Mouse (Mus musculus): ENCODE data around the gene Elfn2. TPM values are rescaled to one million over a fixed set of nuclear protein-coding genes. Genes with fewer than 3 reads are reported as not detected.
A peak's percentile ranks its signal among the peaks of the same experiment; 100 is the strongest.

The Elfn2 gene
- polyA plus RNA-seq, 3 experiments from 2014 or later: 0.05 TPM; not detected in 2

DNA sequence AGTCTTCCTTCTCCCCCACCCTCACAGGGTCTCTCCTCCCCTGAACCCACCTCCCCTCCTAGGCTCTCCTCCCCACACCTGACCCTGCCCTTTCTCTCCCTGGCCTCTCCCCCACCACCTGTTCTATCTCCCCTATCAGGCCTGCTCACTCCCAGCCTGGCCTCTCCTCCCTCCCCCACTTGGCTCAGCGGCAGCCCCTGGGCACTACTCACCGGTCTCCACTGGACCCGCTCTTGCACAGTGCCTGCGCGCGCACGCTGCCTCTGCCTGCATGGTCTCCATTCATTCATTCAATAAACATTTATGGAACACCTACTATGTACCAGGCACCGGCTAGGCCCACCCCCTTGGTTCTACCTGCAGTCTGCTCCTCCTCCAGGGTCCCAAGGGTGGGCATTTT is 37.3 kb downstream of the Elfn2 start:
- no peak for ATAC-seq

DNA sequence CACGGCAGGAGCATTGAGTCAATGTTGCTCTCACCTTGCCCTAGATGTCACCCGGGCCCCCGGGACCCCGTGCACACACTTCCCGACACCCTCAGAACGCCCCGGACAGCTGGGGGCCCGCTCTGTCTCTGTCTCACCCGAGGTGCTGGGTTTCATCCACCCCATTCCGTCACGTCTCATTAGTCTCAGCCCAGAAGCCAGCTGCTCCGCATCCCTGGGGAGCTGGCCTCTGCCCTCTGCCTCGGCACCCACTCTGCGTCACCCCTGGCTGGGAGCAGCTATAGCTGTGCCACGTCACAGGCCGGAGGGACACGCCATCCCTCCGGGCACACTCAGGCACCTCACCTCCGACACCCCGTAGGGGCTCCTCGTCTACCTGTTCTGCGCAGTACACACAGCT is 38.3 kb downstream of the Elfn2 start:
- ATAC-seq: no peak

DNA sequence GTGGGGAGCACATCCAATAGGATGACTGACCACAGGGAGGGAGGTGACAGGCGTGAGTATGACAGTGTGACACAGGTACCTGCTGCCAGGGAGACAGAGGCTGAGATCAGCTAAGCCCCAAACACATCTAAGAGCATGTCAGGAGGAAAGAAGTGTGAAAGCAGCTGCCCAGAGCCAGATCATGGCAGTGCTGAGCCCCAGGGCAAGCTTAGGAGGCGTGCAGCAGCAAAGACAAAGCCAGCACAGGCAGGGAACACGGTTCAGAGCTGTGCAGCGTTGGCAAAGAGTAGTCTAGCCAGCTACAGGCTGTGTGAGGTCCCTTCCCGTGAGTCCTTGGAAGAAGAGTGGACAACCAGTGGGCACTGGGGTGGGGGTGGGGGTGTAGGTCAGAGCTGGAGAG is 40.9 kb downstream of the Elfn2 start:
- no peak for ATAC-seq

DNA sequence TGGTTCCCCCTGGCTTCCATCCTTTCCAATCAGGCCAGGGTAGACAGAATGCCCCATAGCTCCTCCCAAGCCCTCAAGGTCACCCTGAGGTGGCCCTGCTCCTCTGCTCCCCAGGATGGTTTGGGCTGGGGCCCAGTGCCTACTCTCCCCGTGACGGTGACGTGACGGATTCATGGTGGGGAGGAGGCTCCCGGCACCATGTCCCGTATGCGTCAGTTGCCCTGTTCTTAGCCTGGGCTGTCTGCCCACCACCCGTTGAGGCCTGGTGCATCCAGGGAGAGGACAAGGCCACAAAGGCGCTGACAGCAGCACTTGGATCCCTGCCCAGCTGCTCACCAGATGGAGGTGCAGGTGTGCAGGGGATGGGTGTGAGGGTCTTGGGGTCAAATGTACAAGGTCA is 41.6 kb downstream of the Elfn2 start:
- no peak for ATAC-seq

DNA sequence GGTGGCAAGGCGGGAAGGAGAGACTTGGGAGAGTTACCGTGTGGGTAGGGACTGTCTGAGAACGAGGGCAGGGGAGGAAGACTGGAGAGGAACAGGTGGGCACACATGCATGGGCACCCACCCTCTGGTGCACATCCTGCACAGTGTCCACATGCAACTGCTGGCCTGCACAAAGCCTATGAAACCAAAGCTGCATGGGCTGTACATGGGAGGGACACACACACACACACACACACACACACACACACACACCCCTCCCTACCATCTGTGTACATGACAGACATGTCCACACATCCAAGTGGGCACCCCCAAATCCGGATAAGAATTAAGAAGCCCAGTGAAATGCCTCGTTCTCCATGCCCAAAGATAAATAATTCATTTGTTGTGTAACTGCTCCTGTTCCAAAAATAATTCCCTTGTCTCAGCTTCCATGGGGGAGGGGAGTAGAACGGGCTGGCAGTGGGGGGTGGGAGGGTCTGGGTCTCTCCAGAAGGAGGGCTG is 43.6 kb downstream of the Elfn2 start:
- no peak for ATAC-seq

DNA sequence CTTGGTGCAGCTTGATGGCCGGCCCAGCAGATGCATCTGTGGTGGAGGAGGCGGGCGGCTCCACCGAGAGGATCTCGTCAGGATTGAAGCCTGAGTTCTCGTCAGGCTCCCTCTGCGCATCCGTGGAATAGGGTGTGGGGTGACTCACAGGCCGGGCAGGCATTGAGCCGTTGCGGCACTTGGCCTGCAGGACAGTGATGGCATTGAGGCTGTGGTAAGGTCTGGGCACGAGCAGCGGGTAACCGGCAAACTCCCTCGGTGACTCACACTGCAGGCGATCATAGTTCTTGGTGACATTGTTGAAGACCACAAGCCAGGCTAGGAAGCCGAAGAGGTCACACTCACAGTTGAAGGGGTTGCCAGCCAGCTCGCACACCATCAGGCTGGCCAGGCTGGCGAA is 45.1 kb downstream of the Elfn2 start:
- ATAC-seq: no peak

DNA sequence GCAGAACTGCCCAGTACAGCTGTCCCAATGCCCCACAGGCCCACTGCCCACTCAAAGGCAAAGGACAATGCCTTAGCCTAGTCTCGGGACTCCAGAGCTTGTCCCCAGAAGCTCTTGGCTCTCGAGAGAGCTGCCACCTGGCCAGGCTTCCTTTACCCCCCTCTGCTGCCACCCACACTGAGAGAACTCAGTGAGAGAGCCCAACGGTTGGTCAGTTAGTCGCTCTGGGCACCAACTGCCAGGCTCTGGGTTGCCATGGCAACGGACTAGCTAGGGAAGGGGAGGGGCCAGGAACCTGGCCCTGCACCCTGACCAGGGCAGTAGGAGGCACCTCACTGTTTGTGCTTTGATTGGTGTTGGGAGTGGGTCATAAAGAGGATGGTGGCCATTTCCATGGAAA is 48.2 kb downstream of the Elfn2 start:
- ATAC-seq: no peak

DNA sequence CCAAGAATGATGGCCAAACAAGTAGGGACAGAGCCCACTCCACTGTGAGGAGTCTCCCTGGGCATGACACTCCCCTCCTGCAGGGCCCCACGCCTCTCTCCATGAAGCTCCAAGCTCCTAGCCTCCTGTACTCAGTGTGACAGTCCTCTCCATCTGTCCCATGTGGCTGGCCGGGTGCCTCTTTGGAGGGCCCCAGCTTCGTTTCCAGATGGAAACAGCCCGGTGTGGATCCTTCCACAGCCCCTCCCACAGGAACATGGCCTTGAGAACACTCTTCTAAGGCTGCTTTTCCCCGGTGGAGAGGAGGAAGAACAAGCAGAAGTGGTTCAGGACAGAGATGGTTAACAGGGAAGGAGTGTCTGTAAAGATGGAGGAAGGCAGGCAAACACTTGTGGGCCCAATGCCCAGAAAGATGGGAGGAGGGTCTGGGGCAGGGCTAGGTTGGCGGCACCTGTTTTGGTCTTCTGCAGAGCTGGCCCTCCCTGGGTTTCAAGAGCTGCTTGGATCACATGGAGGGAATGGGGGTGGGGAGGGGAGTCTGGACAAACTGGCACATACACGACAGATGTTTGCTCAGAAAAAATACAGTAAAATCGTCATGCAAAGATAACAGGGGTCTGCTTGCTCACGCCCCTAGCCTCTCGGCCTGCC is 49.2 kb downstream of the Elfn2 start:
- no peak for ATAC-seq

DNA sequence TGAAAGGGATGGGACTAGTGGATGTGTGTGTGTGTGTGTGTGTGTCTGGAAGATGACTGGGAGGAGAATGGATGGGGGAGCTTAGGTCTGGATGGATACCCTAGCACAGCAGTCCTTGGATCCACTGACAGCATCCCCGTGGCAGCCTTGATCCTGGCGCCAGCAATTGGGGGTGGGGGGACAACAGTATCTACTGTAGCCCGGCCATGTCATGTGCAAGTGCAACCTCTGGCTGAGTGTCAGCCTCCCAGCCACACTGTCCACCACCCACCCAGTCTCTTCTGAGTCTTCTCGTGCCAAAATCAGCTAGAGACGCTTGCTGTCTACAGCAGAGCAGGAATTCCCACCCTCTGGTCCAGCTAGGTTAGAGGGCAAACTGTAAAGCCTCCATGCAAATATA is 54.3 kb downstream of the Elfn2 start:
- ATAC-seq: no peak

DNA sequence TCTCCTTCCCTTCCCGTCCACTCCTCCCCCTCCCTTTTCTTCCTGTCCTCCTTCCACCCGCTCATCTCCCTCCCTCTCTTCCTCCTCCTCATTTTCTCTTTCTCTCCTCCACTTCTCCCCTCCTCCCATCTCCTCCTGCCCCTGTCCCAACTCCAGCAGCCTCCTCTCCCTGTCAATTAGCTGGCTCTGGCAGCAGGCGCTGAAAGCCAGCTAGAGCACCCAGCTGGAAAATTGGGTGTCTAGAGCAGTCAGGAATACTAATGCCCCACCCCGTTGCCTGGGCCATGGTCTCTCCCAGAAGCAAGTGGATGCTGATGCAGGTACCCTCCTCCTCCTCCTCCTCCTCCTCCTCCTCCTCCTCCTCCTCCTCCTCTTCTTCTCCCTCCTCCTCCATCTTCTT is 67.4 kb downstream of the Elfn2 start:
- no peak for ATAC-seq

DNA sequence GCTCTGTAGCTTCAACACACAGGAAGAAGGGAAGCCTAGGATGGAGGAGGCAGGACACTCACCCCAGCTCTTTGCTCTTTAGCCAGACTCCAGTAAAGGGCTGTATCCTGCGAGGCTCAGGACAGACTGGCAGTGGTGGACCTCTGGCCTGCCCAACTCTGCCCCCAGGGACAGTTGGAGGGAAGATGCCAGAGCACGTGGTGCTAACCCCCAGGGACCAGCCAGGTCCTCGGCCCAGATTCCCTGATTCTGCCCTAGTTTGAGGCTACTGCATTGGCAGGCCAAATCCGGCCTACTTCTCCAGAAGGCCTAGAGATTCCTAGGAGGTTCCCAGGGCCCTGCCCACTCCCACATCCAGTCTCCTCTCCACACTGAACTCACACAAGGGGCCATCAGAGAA is 70.8 kb downstream of the Elfn2 start:
- no peak for ATAC-seq

DNA sequence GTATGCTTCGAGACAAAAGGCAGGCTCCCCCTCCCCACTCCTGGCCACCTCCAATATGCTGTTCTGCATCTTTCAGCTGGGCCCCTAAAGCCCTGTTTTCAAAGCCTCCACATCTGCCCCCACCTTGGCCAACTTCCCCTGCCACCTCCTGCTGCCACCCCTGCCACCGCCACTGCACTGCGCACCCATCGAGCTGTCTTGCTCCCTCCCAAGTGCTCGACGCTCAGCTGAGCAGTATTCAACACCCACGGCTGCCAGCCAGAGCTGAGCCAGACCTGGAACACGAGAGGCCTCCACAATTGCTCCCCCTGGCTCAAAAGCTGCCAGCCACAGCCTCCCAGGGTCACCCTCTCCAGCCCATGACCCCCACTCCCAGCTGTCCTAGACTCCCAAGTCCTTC is 74.0 kb downstream of the Elfn2 start:
- ATAC-seq: no peak

DNA sequence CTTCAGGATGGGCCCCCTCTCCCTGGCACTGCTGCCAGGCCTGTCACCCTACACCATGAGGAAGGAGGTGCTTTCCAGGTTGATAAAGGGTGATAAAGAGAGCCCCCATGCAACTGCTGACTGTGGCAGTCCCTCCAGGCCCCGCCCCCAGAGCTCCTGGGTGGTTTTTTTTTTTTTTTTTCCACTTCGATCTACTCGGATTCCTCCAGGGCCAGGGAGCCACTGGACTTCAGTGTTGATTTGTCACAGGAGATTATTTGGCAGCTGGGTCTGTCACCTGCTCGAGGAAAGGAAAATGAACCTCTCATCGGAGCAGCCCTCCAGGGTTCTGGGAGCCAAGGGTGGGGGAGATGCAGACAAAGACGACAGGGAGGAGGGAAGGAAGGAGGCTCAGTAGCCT is 74.9 kb downstream of the Elfn2 start:
- no peak for ATAC-seq

DNA sequence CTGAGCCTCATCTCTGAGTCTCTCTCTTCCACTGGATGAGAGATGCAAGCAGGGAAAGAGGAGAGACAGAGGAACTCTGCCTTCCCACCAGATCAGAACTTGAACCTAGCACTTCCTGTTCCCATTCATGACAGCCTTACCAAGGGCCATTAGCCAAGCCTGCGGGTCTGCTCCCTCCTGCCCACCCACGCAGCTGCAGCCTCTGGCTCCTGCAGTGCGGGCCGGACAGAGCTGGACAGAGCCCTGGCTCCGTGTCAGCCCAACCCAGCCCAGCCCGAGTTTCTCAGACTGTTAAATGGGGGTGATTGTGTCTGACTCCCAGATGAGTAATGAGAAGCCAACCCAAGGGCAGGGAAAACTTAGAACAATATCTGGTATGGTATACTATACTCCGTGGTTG is 83.3 kb downstream of the Elfn2 start:
- no peak for ATAC-seq

DNA sequence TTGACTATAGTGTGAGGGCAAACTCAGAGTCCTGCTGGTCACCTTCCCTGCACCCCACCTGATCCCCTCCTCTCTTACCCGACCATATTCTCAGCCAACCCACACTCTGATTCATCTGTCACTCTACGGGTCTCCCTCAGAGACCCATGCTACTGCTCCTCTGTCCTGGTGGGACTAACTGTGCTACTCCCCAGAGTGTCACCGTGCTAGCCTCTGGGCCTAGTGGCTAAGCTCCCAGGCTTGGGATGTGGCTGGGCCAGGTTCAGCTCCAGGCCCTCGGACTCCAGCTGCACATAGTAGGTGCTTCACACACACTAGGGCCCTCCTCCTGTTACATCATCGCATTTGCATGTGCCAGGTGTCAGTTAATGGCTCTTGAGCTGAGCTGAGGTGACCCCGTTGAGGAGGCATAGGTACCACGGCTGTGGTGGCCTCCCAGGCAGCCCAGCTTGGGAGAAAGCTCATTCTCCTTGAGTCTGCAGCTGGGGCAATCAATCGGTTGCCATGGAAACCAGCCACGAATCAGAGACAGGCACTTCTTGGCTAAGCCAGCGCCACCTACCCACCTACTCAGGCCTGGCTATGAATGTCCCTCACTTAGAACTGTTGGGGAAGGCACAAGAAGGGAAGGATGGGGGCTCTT is 84.4 kb downstream of the Elfn2 start:
- ATAC-seq: no peak

DNA sequence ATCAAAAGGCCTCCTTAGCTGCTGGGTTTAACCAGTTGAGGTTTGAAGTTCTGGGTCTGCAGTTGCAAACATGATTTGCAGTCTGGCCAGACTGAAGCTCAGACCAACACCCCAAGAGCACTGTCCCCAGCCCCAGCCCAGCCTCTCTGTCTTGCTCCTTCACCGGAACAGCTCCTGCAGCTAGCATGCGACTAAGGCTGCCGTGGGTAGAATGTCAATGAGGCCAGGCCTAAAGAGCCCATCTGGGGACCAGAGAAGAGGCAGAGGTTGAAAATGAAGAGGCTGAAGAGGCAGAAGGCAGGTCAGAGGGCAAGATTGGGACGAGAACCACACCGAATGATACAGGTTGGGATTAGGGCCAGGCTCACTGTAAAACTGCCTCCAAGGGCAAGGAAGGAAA is 85.2 kb downstream of the Elfn2 start:
- no peak for ATAC-seq

DNA sequence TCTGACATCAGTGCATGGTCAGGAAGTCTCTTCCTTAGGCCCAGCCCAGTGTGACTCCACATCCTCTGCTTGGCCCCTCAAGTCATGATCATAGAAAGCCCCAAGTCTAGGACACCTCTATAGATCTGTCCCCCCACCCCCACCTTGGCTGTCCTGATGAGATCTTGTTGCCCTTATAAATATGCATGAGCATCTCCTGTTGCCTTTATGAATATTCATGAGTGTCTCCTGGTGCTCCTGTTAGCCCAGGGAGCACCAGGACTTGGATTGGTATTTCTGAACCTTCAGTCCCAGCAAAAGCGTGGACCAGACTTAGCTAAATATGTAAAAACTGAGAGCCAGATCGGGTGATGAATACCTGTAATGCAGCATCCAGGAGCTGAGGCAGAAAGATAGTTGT is 86.2 kb downstream of the Elfn2 start:
- ATAC-seq: no peak

DNA sequence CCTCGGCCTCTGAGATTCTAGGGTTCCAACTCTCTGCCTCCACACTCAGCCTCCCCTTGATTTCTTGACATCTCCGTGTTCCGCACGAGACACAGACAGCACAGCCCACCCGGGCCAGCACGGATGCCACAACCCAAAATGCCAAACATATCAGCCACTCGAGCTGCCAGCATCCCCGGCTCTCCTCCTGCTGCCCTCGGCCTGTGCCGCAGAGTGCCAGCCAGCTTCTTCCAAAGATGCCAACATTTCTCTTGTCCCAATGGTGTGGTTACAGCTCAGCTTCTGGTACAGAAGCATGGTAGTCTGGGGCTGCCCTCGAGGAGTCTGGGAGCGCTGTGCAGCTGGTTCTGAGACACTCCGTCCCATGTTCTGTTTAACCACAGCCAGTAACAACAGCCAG is 92.3 kb downstream of the Elfn2 start:
- ATAC-seq: no peak

DNA sequence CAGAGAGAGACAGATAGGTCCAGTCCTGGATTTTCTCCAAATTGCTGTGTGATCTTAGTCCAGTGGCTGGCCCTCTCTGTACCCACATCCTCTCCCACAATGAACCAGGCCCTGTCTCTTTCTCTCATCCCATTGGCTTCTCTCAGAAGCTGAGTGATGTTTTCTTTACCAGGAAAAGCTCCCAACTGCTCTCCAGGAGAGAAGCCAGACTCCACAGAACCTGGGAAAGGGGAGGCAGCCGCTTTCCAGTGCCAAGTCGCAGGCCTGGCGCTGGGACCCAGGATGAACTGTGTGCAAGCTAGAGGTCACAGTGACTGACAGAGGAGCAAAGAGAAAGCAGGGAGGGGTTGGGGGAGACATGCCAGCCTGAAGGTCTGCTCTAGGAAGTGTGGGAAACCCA is 93.6 kb downstream of the Elfn2 start:
- ATAC-seq: no peak

DNA sequence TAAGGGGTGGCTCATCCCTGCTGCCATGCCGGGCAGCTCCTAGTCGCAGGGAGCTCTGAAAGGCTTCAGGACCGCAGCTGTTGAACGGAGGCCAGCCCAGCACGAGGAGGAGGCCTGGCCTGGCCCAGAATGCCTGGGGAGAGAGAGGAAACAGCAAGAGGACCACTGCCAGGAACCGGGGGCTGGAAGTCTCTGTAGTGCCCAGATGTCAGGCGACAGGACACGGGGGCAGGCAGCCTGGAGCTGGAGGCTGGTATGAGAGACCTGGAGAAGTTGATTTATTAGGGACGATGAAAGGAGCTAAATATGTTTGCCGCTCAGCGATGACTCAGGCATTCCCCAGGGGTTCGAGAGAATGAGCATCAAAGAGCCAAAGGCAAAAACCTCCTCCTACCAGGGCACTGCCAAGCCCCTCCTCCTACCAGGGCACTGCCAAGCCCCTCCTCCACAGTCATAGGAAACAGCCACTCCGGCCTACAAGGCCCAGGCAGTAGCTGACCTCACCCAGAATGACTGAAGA is 94.1 kb downstream of the Elfn2 start:
- ATAC-seq: no peak

DNA sequence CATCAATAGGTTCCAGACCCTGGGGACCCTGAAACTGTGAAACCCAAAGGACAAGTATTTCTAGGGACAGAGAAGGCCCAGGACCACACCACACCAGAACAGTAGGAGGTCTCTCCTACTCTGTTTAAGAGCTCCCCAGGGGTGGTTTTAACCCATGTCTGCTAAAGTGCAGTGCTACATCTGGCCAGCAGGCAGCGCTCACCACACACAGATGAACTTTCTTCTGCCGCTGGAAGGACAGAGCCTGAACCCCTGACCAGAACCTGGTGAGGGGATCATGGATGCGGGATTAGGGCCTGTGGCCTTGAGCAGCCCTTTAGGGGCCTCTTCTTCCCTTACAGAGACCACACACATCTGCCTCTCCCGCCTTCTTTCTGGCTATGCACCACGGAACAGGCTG is 95.1 kb downstream of the Elfn2 start:
- ATAC-seq: peak; percentile 49

Measured in inflammation-experienced regulatory T-cells, adult 6 months (primary cell).